Mouse (Mus musculus) telencephalon, adult 2 months (tissue): ENCODE measurements at regions not wholly inside any gene's neighbourhood (a gene's known extent, or its start where the extent isn't known, plus 50 kb on each side); places are given as distances from the start of the nearest gene placed in this dataset.

Experiments used
- DNase-seq: peaks from one replicate; pipeline ENCODE4 v3.0.0-alpha.2; 2011; ENCODE audit warnings: low read depth, low spot score

- no peak for DNase-seq
Measured at GRCm38 (mm10) chr14:104688440-104688839, 166.0 kb upstream of the Rnf219 start.

GRCm38 (mm10) chr14:104676810-104677209 lies 154.4 kb upstream of the Rnf219 start:
- DNase-seq = no peak

- no peak for DNase-seq
Measured at GRCm38 (mm10) chr14:104661696-104662095, 139.3 kb upstream of the Rnf219 start.

DNA sequence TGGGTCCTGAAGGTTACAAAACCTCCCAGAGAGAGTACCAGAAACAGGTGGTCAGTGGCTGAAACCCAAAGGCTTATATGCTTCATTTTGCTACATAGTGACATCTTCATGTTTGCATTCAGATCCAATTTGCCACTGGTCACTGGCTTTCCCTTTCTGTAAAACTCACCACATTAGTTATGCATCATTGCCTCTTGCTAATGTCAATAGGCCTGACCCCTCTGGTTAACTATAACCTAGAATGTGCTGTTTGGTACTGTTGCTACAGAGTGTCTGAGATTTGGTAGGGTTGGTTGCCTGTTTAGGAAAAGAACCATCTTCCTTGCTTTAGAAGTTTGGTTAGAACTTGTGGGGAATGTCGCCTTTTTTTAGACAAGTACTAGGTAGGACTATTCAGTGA lies 136.3 kb upstream of the Rnf219 start:
- no peak for DNase-seq

DNA sequence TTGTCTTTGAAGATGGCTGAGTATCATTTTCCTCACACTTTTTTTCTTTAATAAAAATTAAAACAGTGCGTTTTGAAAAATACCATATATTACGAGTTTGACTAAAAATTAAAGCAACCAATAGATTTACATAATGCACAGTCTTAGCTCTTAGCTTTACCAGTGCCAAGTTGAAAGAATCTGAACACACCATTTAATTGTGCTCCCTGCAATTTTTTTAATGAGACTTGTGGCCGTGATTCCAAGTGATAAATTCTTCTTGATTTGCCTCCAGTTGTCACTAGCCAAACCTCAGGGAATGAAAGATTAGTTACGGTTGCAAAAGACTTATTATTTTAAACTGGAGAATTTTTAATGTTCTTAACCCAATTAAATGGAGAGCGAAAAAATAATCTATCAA lies 127.5 kb upstream of the Rnf219 start:
- no peak for DNase-seq

DNA sequence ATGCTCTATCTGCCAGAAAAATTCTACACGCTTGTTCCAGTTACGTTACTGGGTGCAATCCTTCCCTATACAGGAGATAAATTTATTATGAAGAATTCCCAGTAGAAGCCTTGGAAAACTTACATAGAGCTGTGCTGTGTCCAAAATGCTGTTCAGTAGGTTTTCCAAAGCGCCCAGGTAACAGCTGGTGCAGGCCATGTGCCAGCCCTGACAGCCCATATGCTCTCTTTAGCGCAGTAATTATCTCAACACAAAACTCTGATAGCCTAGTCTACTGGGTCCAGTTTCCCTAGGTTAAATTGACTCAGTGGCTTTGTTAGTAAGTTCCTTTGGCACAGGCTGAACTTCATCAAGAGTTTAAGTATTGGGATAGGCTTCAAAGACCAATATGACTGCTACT lies 122.2 kb upstream of the Rnf219 start:
- no peak for DNase-seq

DNA sequence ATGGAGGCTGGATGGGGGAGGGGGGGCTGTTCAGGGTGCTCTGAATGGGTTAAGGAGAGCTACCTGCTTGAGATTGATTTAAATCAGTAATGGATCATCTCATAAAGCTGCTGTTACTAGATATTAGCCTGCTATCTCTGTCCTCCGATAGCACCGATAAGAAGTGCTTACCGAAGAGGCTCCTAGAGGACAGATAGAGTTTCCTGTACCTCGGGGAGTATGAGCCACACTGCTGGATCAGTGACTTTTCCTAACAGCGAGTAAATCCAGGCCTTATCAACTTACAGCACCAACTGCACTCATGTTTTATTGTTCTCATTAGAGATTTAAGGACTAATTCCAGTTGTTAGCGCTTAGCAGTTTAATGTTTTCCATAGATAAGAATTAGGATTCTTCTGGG lies 120.3 kb upstream of the Rnf219 start:
- no peak for DNase-seq

GRCm38 (mm10) chr14:104639300-104639699 lies 116.9 kb upstream of the Rnf219 start:
- no peak for DNase-seq

- DNase-seq = no peak
Measured at GRCm38 (mm10) chr14:104611467-104611866, 89.0 kb upstream of the Rnf219 start.

DNA sequence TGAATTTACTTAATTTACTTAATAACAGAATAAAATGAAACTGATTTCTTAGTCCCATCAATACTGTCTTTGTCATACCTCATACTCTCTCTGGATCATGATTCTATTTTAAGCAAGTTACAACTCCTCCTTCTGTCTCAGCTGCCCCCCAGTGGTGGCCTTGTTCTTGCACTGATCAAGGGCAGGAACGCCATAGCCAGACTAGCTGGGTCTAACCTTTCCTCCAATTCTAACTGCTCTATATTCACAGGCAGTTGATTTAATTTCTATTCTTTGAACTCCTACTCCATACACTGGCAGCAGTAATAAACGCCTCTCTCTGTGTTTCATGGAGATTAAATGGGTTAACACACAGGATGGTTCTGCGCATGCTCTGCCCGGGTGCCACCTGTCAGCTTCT lies 87.9 kb upstream of the Rnf219 start:
- no peak for DNase-seq

DNA sequence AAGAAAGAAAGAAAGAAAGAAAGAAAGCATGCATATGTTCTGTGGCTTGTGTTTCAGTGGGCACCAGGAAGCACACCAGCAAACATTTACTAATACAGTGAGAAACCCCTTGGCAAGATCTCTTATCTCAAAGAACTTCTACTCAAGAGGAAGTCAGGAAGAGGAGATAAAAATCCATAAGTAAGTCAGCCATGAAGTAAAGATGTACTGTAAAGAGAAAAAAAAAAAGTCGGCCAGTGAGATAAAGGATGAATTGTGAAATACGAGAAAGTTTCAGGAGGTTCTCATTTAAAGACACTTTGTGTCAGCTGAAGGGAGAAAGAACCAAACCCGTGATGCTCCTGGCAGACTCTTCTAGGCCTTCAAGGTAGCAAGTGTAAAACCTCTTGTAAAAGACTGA lies 72.4 kb upstream of the Rnf219 start:
- no peak for DNase-seq
